Mouse (Mus musculus): ENCODE measurements around the gene Bcr.

The Bcr gene

DNA sequence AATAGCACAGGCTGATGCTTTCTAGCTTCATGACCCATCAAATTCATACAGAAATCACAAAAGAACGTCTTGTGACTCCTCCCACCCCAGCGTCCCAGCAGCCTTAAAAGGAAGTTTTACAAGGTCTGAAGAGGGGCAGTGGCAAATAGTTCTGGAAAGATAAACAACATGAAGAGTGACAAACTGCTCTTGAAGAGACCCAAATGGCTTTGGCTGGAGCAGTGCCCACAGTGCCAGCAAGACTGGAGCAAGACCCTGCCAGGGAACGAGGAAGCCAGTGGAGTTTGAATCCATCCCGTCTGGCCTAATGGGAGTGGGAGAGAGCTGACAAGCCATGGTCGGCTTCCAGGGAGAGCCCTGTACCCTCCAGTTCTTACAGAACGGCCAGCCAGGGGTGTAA, 126.2 kb downstream of the Bcr start:
- no peaks in the 10 kb centered on the region for H3K27me3 ChIP-seq (ENCODE audit: control insufficient read depth, insufficient read depth, low read length, poor library complexity, severe bottlenecking)
- peaks cover 2% of the 10 kb centered on the region; the same call in 1 of the 2 replicates for H3K36me3 ChIP-seq (ENCODE audit: control insufficient read depth, insufficient read depth, low read length, poor library complexity, severe bottlenecking)
- DNase-seq (ENCODE audit: low read depth, low spot score) = no peak

DNA sequence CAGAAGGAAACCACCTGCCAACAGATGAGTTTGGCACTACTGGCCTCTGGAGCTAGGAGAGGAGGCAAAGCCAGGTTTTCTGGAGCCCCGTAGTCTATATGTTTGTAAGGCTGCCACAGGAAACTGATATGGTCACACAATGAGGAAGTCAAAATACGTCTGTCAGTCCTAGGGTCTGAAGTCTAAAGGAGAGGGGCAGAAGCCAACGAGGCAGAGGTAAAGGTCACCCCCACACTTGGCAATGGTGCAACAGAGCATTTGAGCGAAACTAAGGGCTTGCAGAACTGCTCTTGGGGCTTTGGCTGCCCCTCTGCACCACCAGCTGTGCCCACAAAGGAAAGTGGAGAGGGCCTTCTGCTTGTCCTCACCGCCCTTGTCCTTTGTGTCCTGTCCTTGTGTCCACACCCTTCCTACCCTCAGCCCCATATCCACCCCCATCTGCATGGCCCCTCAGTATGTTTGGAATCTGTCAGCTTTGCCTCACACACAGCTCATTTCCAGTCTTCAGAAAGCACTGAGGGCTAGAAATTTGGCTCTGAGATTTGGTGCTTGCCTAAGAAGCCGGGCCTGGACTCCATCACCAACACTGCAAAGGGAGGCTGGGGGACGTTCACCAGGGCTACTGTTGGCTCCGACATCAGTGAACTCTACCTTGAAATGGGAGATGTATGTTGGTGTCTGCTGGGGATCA, 127.1 kb downstream of the Bcr start:
- peak; percentile 38 for DNase-seq (ENCODE audit: low read depth, low spot score)
- no peaks in the 10 kb centered on the region for H3K36me3 ChIP-seq (ENCODE audit: control insufficient read depth, insufficient read depth, low read length, poor library complexity, severe bottlenecking)

DNA sequence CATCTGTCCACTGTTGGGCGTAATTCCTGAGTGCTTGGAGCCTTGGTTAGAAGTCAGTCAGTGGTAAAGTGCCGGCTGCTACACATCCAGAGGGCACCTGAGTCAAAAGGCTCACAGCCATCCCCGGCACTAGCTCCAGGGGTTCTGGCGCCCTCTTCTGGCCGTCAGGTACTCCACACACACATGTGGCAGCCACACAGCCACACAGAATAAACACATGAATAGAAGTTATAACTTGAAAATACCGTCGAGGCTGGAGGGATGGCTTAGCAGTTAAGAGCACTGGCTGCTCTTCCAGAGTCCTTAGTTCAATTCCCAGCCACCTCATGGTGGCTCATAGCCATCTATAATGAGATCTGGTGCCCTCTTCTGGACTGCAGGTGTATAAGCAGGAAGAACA, 131.3 kb downstream of the Bcr start:
- peak; percentile 9 for DNase-seq (ENCODE audit: low read depth, low spot score)
- no peaks in the 10 kb centered on the region for H3K36me3 ChIP-seq (ENCODE audit: control insufficient read depth, insufficient read depth, low read length, poor library complexity, severe bottlenecking)

More for the DNA sequence above, 127.1 kb downstream of the Bcr start:
- H3K27me3 ChIP-seq (ENCODE audit: control insufficient read depth, insufficient read depth, low read length, poor library complexity, severe bottlenecking) = no peaks in the 10 kb centered on the region

DNA sequence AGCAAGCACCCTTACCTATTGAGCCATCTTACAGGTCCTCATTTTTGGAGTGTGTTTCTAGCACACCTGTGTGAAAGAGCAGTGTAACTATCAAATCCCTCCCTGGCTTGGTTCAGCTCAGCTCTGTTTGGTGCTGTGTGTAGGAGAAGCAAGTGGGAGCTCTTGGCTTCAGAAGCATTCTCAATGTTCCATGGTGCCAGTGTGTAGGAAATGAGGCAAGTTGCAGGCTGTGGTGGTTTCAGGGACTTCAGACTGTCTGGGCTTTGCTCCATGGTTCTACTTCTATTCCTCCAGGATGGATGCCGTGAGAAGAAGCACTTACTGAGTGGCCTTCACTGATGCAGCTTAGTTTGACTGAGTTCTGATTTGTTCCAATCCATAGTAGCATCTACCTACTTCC, 137.4 kb downstream of the Bcr start:
- no peak for DNase-seq (ENCODE audit: low read depth, low spot score)
- Histone ChIP-seq H3K27me3 (ENCODE audit: control insufficient read depth, insufficient read depth, low read length, poor library complexity, severe bottlenecking) (no peaks in the 10 kb centered on the region), H3K36me3 (ENCODE audit: control insufficient read depth, insufficient read depth, low read length, poor library complexity, severe bottlenecking) (no peaks in the 10 kb centered on the region)

More for the DNA sequence above, 131.3 kb downstream of the Bcr start:
- no peaks in the 10 kb centered on the region for H3K27me3 ChIP-seq (ENCODE audit: control insufficient read depth, insufficient read depth, low read length, poor library complexity, severe bottlenecking)

DNA sequence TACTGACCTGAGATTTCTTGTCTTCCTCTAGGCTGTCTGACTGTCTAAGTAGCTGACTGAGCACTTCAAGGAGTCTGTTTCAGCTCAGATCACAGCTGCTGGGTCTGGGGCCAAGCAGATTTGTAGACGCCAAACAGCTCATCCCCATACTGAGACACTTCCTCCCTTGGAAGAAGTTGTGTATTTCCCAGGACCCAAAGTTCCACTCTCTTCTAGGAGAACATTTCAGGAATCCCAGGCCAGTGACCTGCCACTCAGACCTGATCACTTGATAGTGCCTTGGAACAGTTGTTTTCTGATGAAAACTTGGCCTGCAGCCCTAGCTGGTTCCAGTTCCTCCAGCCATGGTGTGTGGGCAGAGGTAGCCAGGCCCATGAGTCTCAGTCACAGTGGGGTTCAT, 140.3 kb downstream of the Bcr start:
- DNase-seq (ENCODE audit: low read depth, low spot score) = no peak
- Histone ChIP-seq H3K36me3 (ENCODE audit: control insufficient read depth, insufficient read depth, low read length, poor library complexity, severe bottlenecking) (no peaks in the 10 kb centered on the region), H3K27me3 (ENCODE audit: control insufficient read depth, insufficient read depth, low read length, poor library complexity, severe bottlenecking) (no peaks in the 10 kb centered on the region)

DNA sequence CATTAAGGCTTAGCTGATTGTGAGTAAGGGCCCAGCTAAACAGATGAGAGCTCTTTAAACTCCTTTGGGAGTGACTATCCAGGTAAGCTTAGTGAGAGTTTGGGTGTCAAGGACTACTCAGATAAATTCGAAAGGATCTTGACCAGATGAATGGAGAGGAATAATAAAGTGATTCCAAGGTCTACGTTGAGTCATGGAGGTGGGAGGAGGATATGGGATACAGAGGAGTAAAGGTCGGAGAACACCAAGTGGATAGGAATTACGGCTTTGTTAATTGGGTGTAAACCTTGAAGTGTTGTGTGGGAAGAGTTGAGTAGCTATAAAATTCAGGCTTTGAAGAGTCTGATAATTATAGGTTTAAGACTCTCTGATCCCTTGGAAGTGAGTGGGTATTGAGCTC, 145.8 kb downstream of the Bcr start:
- Histone ChIP-seq H3K36me3 (ENCODE audit: control insufficient read depth, insufficient read depth, low read length, poor library complexity, severe bottlenecking) (no peaks in the 10 kb centered on the region), H3K27me3 (ENCODE audit: control insufficient read depth, insufficient read depth, low read length, poor library complexity, severe bottlenecking) (no peaks in the 10 kb centered on the region)
- no peak for DNase-seq (ENCODE audit: low read depth, low spot score)

DNA sequence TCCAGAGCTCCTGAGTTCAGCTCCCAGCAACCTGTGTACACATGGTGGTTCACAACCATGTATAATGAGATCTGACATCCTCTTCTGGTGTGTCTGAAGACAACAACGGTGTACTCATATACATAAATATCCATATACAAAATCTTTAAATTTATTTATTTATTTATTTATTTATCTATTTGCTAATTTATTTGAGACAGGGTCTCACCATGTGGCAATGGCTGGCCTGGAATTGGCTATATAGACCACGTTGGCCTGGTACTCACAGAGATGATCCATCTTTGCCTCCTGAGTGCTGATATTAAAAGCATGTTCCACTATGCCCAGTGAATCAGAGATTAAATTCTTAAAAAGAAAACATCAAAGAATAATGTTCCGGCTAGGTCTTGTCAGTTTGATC, 150.4 kb downstream of the Bcr start:
- no peaks in the 10 kb centered on the region for H3K27me3 ChIP-seq (ENCODE audit: control insufficient read depth, insufficient read depth, low read length, poor library complexity, severe bottlenecking)
- H3K36me3 ChIP-seq (ENCODE audit: control insufficient read depth, insufficient read depth, low read length, poor library complexity, severe bottlenecking) = no peaks in the 10 kb centered on the region
- no peak for DNase-seq (ENCODE audit: low read depth, low spot score)

DNA sequence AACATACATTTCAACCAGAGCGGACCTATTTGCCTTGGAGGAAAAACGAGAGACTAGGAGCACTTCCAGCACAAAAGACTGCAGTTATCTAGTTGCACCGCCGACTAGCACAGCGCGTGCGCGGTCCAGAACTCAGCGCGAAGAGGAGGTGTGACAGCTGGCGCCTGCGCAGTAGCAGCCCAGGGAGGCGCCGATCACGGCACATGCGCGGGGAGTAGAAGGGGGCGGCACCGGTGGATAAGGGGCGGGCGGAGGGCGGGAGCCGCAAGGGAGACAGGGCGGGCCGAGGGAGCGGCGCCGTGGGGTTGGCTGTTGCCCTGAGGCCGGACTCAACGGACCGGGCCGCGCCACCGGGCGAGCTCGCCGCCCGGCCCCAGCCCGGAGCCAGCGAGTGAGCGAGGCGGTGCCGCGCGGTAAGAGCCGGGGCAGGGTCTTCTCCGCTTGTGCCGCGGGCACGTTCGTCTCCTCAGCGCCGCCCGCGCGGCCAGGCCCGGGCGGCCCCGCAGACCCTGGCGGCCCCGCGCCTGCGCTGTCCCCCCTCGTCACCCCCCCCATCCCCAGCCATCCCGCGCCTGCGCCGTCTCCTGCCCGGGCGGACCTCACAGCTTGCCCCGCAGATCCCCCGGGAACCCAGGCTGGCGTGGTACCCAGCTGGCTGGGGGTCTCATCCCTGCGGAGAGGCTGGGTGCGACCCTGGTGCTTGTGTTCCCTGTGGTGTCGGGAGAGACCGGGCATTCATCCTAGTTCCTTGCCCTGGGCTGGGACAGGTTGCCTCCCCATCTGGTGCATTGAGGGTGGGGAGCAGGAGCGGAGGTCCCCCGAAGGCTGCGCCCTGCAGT, 151.6 kb downstream of the Bcr start, which contains the start of gene Specc1l:
Specc1l (plus strand) TSS at position 267 of the 839 bp plus-strand sequence.
- peak; percentile 98 for DNase-seq (ENCODE audit: low read depth, low spot score)
- no peaks in the 10 kb centered on the region for H3K27me3 ChIP-seq (ENCODE audit: control insufficient read depth, insufficient read depth, low read length, poor library complexity, severe bottlenecking)
- H3K36me3 ChIP-seq (ENCODE audit: control insufficient read depth, insufficient read depth, low read length, poor library complexity, severe bottlenecking) = no peaks in the 10 kb centered on the region

DNA sequence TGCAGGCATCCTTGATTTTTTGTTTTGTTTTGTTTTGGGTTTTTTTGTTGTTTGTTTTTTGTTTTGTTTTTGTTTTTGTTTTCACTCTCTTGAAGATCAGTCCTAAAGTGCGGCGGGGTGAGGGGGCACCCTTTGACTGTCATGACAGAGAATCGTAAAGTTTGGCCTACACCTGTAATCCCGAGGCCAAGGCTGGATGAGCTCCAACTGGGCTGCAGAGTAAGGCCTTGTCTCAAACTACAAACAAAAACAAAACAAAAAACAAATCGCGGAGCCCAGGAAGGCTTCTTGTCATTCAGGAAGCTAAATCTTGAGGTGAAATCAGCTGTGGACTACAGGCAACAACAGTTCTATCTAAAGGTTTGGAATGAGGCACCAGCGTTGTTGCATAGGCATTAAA, 152.6 kb downstream of the Bcr start:
- Histone ChIP-seq H3K27me3 (ENCODE audit: control insufficient read depth, insufficient read depth, low read length, poor library complexity, severe bottlenecking) (no peaks in the 10 kb centered on the region), H3K36me3 (ENCODE audit: control insufficient read depth, insufficient read depth, low read length, poor library complexity, severe bottlenecking) (no peaks in the 10 kb centered on the region)
- no peak for DNase-seq (ENCODE audit: low read depth, low spot score)

DNA sequence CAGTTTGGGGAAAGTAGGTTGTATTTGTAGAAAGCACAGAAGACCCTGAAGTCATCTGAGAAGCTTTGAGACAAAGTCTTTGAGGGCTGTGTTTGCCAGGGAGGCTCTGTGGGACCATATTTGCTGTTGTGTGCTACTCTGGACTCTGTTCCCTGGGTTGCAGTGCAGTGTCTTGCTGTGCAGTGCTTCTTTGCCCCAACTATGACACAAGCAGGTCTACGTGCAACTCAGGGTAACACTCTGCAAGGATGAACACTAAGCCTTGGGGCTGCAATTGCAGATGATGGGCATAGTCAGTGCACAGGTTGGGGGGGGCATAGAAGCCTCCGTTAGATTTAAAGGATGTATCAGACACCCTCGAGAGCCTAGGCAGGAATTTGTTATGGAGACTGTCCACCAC, 160.3 kb downstream of the Bcr start:
- DNase-seq (ENCODE audit: low read depth, low spot score) = no peak
- H3K36me3 ChIP-seq (ENCODE audit: control insufficient read depth, insufficient read depth, low read length, poor library complexity, severe bottlenecking) = no peaks in the 10 kb centered on the region
- no peaks in the 10 kb centered on the region for H3K27me3 ChIP-seq (ENCODE audit: control insufficient read depth, insufficient read depth, low read length, poor library complexity, severe bottlenecking)

DNA sequence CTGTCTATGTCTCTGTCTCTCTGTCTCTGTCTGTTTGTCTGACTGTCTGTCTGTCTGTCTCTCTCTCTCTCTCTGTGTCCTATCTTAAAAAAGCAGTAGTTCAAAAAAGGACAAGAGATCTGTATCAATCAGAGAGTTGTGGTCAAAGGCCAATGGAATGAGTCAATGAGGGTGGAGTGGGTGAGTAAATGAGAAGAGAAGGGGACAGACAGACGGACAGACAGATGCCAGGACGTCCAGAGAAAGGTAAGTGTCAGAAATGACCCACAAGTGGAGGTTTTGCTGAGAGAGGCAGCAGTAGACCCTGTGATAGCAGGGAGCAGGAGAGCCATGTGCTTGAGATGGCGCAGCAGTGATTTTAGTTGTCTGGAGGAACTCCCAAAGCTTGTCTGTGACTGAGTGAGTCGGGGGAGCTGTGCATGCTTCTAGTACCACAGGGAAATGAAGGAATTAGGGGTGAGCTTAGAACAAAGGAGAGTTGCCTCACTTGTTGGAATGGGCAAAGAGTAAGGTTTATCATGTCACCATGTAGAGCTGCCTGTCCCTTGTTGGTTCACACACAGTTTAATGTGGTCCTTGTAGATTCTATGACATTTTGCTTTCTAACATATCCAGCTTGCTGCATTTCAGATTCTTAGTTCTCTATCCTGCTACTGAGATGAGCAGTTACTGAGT, 161.7 kb downstream of the Bcr start:
- DNase-seq (ENCODE audit: low read depth, low spot score) = no peak
- Histone ChIP-seq H3K27me3 (ENCODE audit: control insufficient read depth, insufficient read depth, low read length, poor library complexity, severe bottlenecking) (no peaks in the 10 kb centered on the region), H3K36me3 (ENCODE audit: control insufficient read depth, insufficient read depth, low read length, poor library complexity, severe bottlenecking) (no peaks in the 10 kb centered on the region)

DNA sequence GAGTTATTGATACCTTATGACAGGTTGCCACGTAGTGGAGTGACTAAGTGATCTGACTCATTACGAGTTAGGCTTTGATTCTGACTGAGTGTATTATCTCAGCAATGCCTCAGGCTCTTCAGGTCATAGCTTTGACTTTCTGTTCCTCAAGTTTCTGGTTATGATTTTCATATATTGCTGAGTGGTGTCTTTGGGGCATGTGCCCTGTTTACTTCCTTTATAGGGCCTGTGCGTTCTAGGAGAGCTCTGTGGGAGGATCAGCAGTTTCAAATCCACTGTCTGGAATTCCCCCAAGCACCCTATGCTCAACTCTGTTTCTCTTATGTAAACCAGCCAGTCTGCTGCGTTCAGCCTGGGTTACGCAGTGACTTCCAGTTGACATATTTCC, 162.2 kb downstream of the Bcr start:
- DNase-seq (ENCODE audit: low read depth, low spot score) = peak; percentile 91
- Histone ChIP-seq H3K36me3 (ENCODE audit: control insufficient read depth, insufficient read depth, low read length, poor library complexity, severe bottlenecking) (no peaks in the 10 kb centered on the region), H3K27me3 (ENCODE audit: control insufficient read depth, insufficient read depth, low read length, poor library complexity, severe bottlenecking) (no peaks in the 10 kb centered on the region)

DNA sequence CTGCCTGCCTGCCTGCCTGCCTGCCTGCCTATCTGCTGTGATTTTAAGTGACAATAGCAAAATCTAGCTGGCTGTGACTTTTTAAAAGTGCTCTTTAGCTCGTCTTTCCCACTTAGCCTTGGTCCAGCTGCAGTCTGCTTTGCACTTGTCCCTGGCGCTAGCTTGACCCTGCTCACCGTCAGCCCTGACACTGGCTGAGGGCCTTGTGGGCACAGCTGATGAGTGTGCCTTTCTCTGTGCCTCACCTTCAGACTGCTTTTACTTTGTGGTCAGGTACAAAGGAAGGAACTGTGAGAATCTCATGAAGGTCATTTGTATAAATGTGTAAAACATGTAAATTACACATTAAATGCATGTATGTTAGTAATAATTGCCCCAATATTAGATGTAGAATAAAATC, 163.8 kb downstream of the Bcr start:
- peak; percentile 17 for DNase-seq (ENCODE audit: low read depth, low spot score)
- H3K27me3 ChIP-seq (ENCODE audit: control insufficient read depth, insufficient read depth, low read length, poor library complexity, severe bottlenecking) = no peaks in the 10 kb centered on the region
- no peaks in the 10 kb centered on the region for H3K36me3 ChIP-seq (ENCODE audit: control insufficient read depth, insufficient read depth, low read length, poor library complexity, severe bottlenecking)

DNA sequence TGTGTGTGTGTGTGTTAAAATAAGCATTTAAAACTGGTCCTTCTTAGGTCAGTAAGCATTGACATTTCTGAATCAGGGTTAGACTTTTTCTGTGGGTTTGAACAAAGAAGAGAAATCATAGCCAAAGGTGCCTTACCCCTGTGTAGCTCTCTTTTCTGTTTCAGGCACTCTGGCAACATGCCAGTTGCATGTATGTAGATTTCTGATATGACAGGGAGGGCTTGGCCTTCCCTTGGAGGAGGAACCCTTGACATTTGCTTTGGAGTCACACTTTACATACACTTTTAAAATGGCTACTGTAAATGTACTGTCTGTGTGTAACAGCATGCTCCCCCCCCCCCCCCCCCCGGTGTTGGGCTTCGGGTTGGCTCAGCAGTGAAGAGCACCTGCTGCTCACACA, 164.2 kb downstream of the Bcr start:
- no peaks in the 10 kb centered on the region for H3K27me3 ChIP-seq (ENCODE audit: control insufficient read depth, insufficient read depth, low read length, poor library complexity, severe bottlenecking)
- peak; percentile 41 for DNase-seq (ENCODE audit: low read depth, low spot score)
- H3K36me3 ChIP-seq (ENCODE audit: control insufficient read depth, insufficient read depth, low read length, poor library complexity, severe bottlenecking) = no peaks in the 10 kb centered on the region

DNA sequence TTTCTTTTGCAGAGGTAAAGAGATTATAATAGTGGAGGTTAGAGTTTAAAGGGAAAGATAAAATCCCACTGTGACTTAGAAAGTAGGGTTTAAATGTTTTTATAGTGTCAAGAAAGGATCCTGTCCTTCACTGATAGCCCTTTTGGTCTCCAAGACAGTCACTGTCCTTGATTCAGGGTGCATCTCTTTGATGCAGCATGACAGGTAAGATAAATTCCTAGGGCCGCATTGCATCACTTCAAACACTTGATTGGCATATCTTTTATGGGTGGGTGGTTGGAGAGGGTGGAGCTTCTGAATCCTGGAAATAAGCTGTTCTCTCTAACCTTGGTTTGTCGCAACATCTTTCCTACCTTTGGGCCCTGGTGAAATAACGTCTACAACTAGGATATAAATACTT, 167.0 kb downstream of the Bcr start:
- DNase-seq (ENCODE audit: low read depth, low spot score) = no peak
- Histone ChIP-seq H3K27me3 (ENCODE audit: control insufficient read depth, insufficient read depth, low read length, poor library complexity, severe bottlenecking) (no peaks in the 10 kb centered on the region), H3K36me3 (ENCODE audit: control insufficient read depth, insufficient read depth, low read length, poor library complexity, severe bottlenecking) (no peaks in the 10 kb centered on the region; the same call in 1 of the 2 replicates)
